Mouse (Mus musculus) lung, postnatal 14 days (tissue): ENCODE data around the gene Gabrb1.

ENCODE experiments used
- DNase-seq: peaks from one replicate; pipeline ENCODE4 v3.0.0; 2021

Gabrb1 gene

GRCm38 (mm10) chr5:72164386-72164785, 506.5 kb downstream of the Gabrb1 start:
- no peak for DNase-seq

DNA sequence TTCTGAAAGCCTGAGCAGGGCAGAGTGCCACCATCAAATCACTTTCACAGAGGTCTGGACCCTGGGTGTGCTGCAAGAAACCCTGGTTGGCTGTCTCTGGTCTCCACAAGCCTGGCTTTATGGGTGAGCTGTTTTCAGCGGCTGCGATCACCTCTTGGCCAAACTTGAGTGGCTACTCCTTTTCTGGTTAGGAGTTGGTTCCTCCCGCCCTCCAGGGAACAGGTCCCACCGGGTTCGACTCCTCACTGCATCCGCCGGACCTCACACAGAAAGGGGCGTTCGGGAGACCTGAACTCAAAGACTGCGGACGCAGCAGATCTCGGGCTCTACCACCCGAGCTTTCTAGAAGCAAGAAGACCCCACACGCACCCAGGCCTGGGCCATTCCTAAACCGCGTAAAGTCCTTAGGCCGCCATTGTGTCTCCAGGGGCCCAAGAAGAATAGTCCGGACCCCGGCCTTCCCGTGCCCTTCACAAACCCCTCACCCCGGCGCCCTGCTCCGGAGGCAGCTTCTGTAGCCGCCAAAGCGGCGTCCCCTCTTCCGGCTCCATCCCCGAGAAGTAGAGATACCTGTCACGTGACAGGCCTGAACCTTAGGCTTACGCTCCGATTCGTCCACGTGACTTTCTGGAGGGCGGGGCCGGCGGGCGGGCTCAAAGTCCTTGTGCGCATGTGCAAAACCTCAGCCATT, 509.8 kb downstream of the Gabrb1 start, which contains the start of gene Commd8:
Commd8 (minus strand) TSS at position 596 of the 691 bp plus-strand sequence.
- peak; percentile 97 for DNase-seq

DNA sequence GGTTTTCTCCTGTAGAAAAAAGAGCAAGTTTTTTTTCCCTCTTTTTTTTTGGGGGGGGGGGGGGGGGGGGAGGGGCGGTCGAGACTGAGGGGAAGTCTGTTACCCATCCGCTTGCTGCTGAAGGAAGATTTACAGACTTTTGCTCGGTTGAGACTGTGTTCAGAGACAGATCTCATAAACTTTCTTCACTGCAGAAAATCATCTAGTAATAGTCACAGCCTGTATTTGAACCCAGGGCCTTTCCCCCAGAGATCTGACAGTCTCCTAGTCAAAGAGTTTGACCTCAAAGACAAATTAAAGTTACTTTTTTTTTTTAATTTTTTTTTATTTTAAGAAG, 510.3 kb downstream of the Gabrb1 start:
- no peak for DNase-seq

GRCm38 (mm10) chr5:72170067-72170466, 512.2 kb downstream of the Gabrb1 start:
- no peak for DNase-seq

GRCm38 (mm10) chr5:72172675-72173074, 514.8 kb downstream of the Gabrb1 start:
- peak; percentile 65 for DNase-seq

GRCm38 (mm10) chr5:72173521-72173920, 515.6 kb downstream of the Gabrb1 start:
- DNase-seq: no peak

DNA sequence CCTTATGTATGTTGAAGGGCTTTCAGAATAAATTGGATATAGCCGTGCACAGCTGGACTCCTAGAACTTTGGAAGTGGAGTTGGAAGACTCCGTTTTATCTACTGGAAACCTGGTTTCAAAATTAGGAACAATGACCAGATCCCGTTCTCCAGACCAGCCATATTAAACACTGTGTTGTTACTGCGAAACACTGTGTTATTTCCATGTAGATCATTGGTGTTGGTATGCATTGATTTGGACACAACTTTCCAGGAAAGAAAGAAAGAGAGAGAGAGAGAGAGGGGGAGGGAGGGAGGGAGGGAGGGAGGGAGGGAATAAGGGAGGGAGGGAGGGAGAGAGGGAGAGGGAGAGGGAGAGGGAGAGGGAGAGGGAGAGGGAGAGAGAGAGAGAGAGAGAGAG, 517.1 kb downstream of the Gabrb1 start:
- no peak for DNase-seq

GRCm38 (mm10) chr5:72175530-72175929, 517.6 kb downstream of the Gabrb1 start:
- DNase-seq: no peak

- no peak for DNase-seq
Measured at GRCm38 (mm10) chr5:72181194-72181593, 523.3 kb downstream of the Gabrb1 start.

GRCm38 (mm10) chr5:72182804-72183203, 524.9 kb downstream of the Gabrb1 start:
- peak; percentile 51 for DNase-seq

- DNase-seq: peak; percentile 35
Measured at GRCm38 (mm10) chr5:72183929-72184328, 526.0 kb downstream of the Gabrb1 start.

DNA sequence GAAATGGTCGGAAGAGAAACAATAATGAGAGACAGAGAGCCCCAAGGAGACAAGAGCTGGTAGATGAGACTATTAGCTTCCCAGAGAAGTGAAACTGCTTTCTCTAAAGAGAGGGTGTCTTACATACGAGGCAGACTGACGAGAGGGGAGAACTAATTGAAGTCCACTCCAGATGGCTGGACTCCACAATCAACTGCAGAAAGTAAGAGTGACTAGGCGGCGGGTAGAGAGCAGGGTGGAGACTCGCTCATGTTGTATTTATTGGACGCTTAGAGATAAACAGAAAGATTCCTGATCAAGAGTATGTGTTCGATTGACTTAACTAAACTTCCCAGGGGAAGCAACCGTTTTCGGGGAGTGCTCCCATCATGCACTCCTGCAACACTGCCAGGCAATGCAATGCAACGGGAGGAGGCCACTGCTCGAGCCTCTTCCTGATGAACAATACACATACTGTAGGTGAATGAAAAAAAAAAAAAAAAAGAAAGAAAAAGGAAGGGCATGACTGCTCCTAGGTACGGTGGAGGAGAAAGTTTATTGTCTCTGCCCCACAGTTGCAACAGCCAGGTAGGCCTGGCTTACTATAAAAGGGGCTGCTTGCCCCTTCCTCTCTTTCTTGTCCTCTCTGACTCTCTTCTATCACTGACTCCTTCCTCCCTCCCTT, 526.7 kb downstream of the Gabrb1 start:
- no peak for DNase-seq

DNA sequence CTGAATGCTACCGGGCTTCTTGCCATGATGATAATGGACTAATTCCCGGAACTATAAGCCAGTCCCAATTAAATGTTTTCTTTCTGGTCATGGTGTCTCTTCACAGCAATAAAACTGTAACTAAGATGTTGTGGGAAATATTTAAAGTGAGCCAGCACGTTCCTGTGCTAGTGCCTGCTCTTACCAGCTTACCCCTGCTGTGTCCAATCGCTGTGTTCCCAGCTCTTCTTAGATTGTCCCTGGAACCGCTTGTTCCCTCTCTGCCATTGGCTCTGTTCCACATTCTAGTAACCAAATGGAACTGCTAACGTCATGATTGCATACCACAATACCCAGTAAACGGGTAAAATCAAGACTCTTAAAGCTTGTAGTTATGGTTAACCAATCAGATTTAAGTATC, 533.2 kb downstream of the Gabrb1 start:
- DNase-seq: no peak

DNA sequence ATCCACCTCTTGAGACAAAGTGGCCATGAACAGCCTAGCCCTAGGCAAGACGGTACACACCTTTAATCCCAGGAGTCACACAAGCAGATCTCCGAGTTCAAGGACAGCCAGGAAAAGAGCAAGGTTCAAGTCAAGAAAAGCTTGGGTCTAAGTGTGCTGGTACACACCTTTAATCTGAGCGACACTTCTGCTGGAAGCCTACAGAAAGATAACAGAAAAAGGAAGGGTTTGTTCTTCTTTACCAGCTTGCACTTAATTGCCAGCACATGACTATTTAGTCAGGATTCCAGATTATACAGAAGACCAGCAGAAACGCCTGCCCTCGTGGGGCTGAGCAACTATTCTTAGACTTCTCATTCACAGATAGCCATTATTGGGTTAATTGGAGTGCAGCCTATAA, 534.0 kb downstream of the Gabrb1 start:
- no peak for DNase-seq

- no peak for DNase-seq
Measured at GRCm38 (mm10) chr5:72195442-72195841, 537.5 kb downstream of the Gabrb1 start.
